ENCODE assay signal across 17 mouse cellular contexts in the genomic region with DNA sequence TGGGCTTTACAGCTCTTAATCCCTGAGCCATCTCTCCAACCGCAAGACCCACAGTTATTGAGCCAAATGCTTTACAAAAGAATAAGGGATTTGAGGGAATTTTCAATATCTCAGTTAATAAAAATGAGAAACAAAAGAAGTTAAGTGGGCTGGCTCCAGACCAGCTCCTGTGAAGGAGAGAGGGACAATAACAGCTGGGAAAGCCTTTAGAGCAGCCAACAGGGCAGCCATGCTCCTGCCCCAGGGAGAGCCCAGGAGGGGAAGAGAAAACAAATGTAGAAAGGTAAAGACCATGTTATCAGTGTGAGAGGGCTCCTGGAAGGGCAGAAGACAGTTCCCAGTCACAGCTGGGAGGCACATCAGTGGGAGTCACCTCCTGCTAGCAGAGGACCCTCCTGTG.
"Had no signal": no experiment of that assay in that cellular context is flagged by ENCODE, and none has a peak within 500 bp of the region (broad histone marks: within the 10 kb centered on the region; RNA-seq: fewer than 3 reads in every experiment).

No protein-coding gene starts in this region.

- H3K9ac ChIP-seq: neural tube, embryonic 12.5 days; neural tube, embryonic 13.5 days; neural tube, embryonic 15.5 days; stomach, embryonic 15.5 days had no signal

- H3K4me3 ChIP-seq: neural tube, embryonic 12.5 days; neural tube, embryonic 13.5 days; neural tube, embryonic 15.5 days; stomach, embryonic 15.5 days had no signal

- H3K9me3 ChIP-seq: neural tube, embryonic 12.5 days; neural tube, embryonic 13.5 days; neural tube, embryonic 15.5 days; stomach, embryonic 15.5 days had no signal

- H3K4me2 ChIP-seq: neural tube, embryonic 12.5 days; neural tube, embryonic 13.5 days; neural tube, embryonic 15.5 days; stomach, embryonic 15.5 days had no signal

- H3K27me3 ChIP-seq: neural tube, embryonic 12.5 days; neural tube, embryonic 13.5 days; neural tube, embryonic 15.5 days; stomach, embryonic 15.5 days had no signal

- H3K36me3 ChIP-seq: neural tube, embryonic 12.5 days; neural tube, embryonic 13.5 days; neural tube, embryonic 15.5 days; stomach, embryonic 15.5 days had no signal

- DNase-seq: retina, postnatal 1 day; right cerebral cortex, adult 18-20 months; right cerebral cortex, postnatal 14 days; right cerebral cortex, postnatal 25 days; right cerebral cortex, postnatal 4 days; spleen, adult 18-20 months; thymus, adult 18-20 months; thymus, adult 2 months; thymus, postnatal 14 days; thymus, postnatal 25 days; thymus, postnatal 36 days; thymus, postnatal 4 days had no signal

- H3K4me1 ChIP-seq: neural tube, embryonic 12.5 days; neural tube, embryonic 13.5 days; neural tube, embryonic 15.5 days; stomach, embryonic 15.5 days had no signal

- H3K27ac ChIP-seq: neural tube, embryonic 12.5 days; neural tube, embryonic 13.5 days; neural tube, embryonic 15.5 days; stomach, embryonic 15.5 days; stomach, postnatal 0 days had no signal
